Mouse (Mus musculus) spleen, postnatal 4 days (tissue): ENCODE data around the gene Cnppd1.

ENCODE experiments used
- DNase-seq, 2 experiments: peaks; one replicate each; pipeline ENCODE4 v3.0.0; 2022; ENCODE audit warnings: low spot score in 2 of 2

The Cnppd1 gene

GRCm38 (mm10) chr1:75147411-75148135 is 5.1 kb upstream of the Cnppd1 start:
- DNase-seq, result peak in 1 of 2 experiments; percentile 58

GRCm38 (mm10) chr1:75145589-75145988 is 3.1 kb upstream of the Cnppd1 start:
- peak in 1 of 2 experiments; percentile 61 for DNase-seq

- peak; percentile 81 to 90 for DNase-seq
Observed at GRCm38 (mm10) chr1:75141486-75142190, 873 bp downstream of the Cnppd1 start.

- peak in 1 of 2 experiments; percentile 67 for DNase-seq
Observed at GRCm38 (mm10) chr1:75140601-75141190, 1.8 kb downstream of the Cnppd1 start.

- DNase-seq, result no peak
Observed at GRCm38 (mm10) chr1:75138448-75138847, 4.1 kb downstream of the Cnppd1 start.

- DNase-seq, result peak; percentile 44 to 72
Observed at GRCm38 (mm10) chr1:75136730-75137129, 5.8 kb downstream of the Cnppd1 start.

- peak in 1 of 2 experiments; percentile 68 for DNase-seq
Observed at GRCm38 (mm10) chr1:75136293-75136692, 6.2 kb downstream of the Cnppd1 start.

- no peak for DNase-seq
Observed at GRCm38 (mm10) chr1:75133421-75134207, 8.9 kb downstream of the Cnppd1 start, which contains the start of gene Slc23a3. Gene Slc23a3 (minus strand): TSS chr1:75133890.

GRCm38 (mm10) chr1:75128641-75129040 is 13.9 kb downstream of the Cnppd1 start:
- no peak for DNase-seq

- DNase-seq, result peak in 1 of 2 experiments; percentile 58
Observed at GRCm38 (mm10) chr1:75125418-75125817, 17.1 kb downstream of the Cnppd1 start.

- peak; percentile 97 to 98 for DNase-seq
Observed at GRCm38 (mm10) chr1:75124346-75125321, 17.9 kb downstream of the Cnppd1 start, which contains the start of gene Nhej1. Gene Nhej1 (minus strand): TSS chr1:75125200.

- peak in 1 of 2 experiments; percentile 60 for DNase-seq
Observed at GRCm38 (mm10) chr1:75122211-75122610, 20.3 kb downstream of the Cnppd1 start.
